Mouse (Mus musculus): Measurements from ENCODE around the gene Cntn6.

- TF ChIP-seq POLR2A (IDR thresholded peaks at IDR 0.05; ENCODE audit: low read depth, low read length) = no peak
- no peak for TF ChIP-seq CTCF (IDR thresholded peaks at IDR 0.05; ENCODE audit: extremely low read depth, insufficient read length, insufficient replicate concordance, low read depth, low read length)
Observed at GRCm38 (mm10) chr6:104605214-104605613, 112.6 kb downstream of the Cntn6 start.
